Mouse (Mus musculus): ENCODE results near the gene Trpc5.

Trpc5 gene

GRCm38 (mm10) chrX:144335332-144336015 is 352.5 kb downstream of the Trpc5 start:
- no peak for DNase-seq
